Mouse (Mus musculus) thymus, adult 2 months (tissue): ENCODE measurements around the gene Kalrn.

ENCODE experiments used
- CTCF ChIP-seq: fragments of 200-500 bp; IDR thresholded peaks from 2 replicates; pipeline ENCODE4 v1.5.1; 2012; ENCODE audit warnings: mild to moderate bottlenecking, control low read depth, low read length, moderate library complexity, borderline replicate concordance; ENCODE audit not compliant: control insufficient read depth, poor library complexity, insufficient read depth; ENCODE audit errors: extremely low read depth
- POLR2A ChIP-seq: fragments of 200-500 bp; IDR thresholded peaks from 2 replicates; pipeline ENCODE4 v1.6.1; 2012; ENCODE audit warnings: mild to moderate bottlenecking, low read length, control low read depth, moderate library complexity; ENCODE audit not compliant: control insufficient read depth, poor library complexity, insufficient read depth; ENCODE audit errors: extremely low read depth

DNA sequence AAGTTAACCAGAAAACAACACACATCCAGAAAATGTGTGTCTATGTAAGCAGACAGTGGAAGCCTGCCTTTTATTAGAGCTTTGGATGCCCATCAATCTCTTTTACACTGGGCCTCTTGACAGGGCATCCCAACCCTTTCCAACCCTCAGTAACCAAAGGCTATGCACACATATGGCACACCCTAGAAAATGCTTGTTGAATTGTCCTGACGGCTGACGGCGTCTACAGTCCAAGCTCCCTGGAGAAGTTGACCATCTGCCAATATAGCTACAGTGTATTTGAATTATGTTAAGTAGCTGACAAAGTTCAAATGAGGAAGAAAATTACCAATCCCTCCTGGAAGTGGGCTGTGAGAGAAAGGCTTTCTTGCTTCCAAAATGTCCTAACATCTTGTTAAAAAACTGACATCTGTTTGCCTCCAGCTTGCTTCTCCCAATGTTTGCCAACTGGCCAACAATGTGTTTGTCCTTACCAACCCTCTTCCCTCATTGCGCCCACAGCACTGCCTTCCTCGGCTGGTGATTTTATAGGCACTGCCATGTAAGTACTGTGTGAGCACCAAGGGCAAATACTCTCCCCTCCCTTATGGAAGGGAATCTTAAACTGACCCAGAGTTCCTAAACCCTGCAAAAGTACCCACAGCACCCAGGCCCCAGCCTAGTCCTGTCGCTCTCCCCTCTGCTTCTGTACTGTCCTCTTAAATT is 26.4 kb downstream of the Kalrn start:
- TF ChIP-seq POLR2A (no peak), CTCF (no peak)
